Mouse (Mus musculus) embryo, embryonic 11.5 days (tissue): ENCODE results near the gene AA986860.

ENCODE experiments used
- DNase-seq: peaks from one replicate; pipeline ENCODE4 v3.0.0-alpha.2; 2012; ENCODE audit warnings: low read depth, low spot score

The AA986860 gene

GRCm38 (mm10) chr1:130775691-130776331, 44.0 kb downstream of the AA986860 start:
- no peak for DNase-seq

DNA sequence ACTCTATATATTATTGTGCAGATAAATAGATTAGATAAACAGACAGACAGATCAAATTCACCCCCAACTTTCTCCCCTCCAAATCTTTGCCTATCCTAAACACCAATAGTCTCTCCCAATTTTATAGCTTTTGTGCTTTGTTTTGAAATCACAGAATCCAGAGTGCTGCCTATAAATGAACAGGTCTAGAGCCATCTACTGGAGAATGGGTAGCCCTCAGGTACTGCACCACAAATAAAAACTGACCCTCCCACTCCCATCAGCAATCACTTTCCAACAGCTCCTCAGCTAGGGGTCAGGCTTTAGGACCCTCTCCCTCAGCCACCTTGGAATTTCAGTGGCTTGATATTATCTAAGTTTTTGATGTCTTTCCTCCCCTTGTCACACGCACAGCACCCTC, 44.9 kb downstream of the AA986860 start:
- no peak for DNase-seq

DNA sequence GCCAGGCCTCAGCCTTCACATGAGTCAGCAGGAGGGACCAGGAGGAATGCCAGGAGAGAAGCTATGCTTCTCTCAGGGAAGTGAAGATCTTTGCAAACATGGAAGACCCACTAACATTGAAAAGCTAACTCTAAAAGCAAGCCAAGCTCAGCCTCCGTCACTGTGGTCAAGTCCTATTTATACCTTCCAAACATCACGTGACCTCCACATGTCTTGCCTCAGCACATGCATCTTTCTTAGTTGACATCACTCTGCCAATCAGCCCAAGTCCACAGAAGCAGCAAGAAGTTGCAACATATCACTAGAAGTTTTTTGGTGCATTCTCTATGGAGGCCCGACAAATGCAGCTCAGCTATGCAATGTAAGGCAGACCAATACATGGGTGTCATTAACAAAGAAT, 48.1 kb downstream of the AA986860 start:
- no peak for DNase-seq

DNA sequence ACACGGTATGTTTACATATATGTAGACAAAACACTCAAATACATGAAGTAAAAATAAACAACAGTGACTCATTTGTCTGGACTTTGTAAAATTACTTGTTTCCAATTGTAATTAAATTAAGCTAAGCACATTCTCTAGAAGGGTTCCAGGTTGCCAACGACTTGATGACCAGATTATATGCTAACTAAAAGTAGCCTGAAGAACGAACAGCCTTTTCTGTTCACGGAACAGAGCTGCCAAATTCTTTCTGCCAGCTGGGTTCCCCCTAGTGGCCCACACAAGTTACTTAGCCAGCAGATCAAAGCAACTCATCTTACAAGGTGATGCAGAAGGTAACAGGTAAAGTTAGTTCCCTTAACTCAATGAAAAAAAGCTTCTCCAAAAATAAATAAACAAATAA, 52.3 kb downstream of the AA986860 start:
- no peak for DNase-seq

DNA sequence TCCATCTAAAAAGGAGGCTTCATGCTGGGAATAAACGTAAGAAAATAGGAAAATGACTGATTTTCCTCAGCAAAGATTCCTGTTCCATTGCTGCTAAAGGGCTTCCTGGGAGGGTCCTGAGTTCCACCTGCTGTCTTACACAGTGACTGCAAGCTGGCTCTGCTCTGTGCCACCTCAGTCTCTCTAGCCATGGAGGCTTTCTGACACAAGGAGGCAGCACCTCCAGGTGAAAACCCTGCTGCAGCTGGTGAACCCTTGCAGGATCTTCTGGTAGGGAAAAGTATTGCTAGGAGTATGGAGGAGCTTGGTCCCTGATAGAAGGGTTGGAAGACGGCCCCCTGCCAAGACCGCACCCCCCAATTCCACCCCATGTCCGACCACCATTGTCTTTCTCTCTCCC, 55.2 kb downstream of the AA986860 start:
- DNase-seq = no peak

DNA sequence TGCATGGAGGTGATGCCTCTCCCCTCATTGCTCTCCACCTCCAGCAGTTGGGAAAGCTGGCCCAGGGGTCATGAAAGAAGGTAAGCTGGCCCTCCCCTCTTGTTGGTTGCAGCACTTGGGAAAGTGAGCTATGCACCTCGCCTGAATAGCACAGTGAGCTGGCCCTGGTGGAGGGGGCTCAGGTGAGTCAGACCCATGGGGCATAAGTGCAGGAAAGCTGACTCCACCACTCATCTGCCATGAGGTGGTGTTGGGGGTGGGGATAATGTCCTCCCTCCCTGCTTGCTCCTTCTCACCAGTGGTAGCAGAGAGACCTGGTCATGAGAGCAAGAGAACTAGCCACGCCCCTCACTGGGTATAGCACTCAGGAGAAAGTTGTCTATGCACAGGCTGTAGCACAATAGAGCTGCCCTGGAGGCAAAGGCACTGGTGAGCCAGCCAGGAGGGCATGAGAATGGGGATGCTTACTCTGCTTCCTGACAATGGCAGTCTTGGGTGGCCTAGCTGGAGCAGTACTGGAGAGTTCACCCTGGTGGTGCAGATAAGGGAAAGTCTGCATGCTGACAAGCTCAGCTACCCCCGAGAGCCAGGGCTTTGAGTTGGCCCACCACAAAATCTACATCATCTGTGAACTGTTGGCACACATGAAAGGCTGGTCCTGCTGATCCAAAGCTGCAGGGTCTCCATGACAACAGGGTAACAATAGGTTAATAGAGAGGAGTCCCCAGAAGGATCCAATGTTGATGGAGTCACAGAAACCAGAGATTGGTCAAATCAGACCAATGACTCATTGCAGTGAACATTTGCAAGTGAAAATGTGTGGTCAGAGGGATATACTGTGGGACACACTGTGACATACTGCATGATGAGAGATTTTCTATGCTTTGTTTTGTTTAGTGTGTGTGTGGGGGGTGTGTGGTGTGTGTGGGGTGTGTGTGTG, 58.0 kb downstream of the AA986860 start:
- no peak for DNase-seq
